Mouse (Mus musculus): ENCODE results near the gene Homer2. TPM values are rescaled to one million over a fixed set of nuclear protein-coding genes. Genes with fewer than 3 reads are reported as not detected.

Homer2 gene
- polyA plus RNA-seq, 1 experiment from 2014 or later: 46.9 TPM

GRCm38 (mm10) chr7:81725986-81726727 lies 18.8 kb upstream of the Homer2 start:
- no peaks in the 10 kb centered on the region for H3K27me3 ChIP-seq (replicated peaks)
- H3K36me3 ChIP-seq: no peaks in the 10 kb centered on the region
- no peak overlapping the region for H3K9ac ChIP-seq
- H3K4me1 ChIP-seq (replicated peaks): 0 out of 2 replicates have a peak, but pooled peaks cover 4% of the 10 kb centered on the region
- 51% methylated on average over 18 of the region's 18 CpGs for WGBS
- H3K4me3 ChIP-seq (replicated peaks): no peak overlapping the region
- H3K27ac ChIP-seq: no peak overlapping the region
- H3K9me3 ChIP-seq: no peaks in the 10 kb centered on the region
- ATAC-seq: no peak
- 0 out of 2 replicates have a peak overlapping the region, but pooled peaks have one; percentile 3 for H3K4me2 ChIP-seq (replicated peaks)

- ATAC-seq: no peak
- no peak overlapping the region for H3K9ac ChIP-seq
Measured at GRCm38 (mm10) chr7:81723851-81724250, 16.5 kb upstream of the Homer2 start.

GRCm38 (mm10) chr7:81721271-81721670 lies 13.9 kb upstream of the Homer2 start:
- Histone ChIP-seq H3K4me1 (replicated peaks) (no peaks in the 10 kb centered on the region), H3K36me3 (no peaks in the 10 kb centered on the region), H3K27ac (no peak overlapping the region), H3K4me2 (replicated peaks) (no peak overlapping the region), H3K4me3 (replicated peaks) (no peak overlapping the region), H3K9me3 (no peaks in the 10 kb centered on the region), H3K27me3 (replicated peaks) (no peaks in the 10 kb centered on the region), H3K9ac (no peak overlapping the region)
- 72% methylated on average over 5 of the region's 5 CpGs for WGBS
- ATAC-seq: no peak

More at GRCm38 (mm10) chr7:81723851-81724250, 16.5 kb upstream of the Homer2 start:
- no peaks in the 10 kb centered on the region for H3K36me3 ChIP-seq
- 85% methylated on average over 10 of the region's 10 CpGs for WGBS
- no peak overlapping the region for H3K4me2 ChIP-seq (replicated peaks)
- no peaks in the 10 kb centered on the region for H3K9me3 ChIP-seq
- H3K27me3 ChIP-seq (replicated peaks): no peaks in the 10 kb centered on the region
- H3K4me3 ChIP-seq (replicated peaks): no peak overlapping the region
- 0 out of 2 replicates have a peak, but pooled peaks cover 4% of the 10 kb centered on the region for H3K4me1 ChIP-seq (replicated peaks)
- no peak overlapping the region for H3K27ac ChIP-seq

DNA sequence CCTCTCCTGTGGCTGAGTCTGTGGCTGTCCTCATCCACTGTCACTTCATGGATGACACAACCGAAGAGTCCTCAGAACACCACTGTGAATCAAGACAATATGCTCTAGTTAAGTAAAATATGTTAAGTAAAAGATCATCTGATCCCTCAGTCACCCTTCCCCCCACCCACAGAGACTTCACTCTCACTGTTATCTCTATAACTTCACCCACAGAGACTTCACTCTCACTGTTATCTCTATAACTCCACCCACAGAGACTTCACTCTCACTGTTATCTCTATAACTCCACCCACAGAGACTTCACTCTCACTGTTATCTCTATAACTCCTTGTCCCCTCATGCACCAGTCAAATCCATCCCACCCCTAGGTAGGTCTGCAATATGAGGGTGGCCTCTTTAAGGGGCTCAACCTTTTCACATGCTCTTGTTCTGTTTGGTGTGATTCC lies 11.9 kb upstream of the Homer2 start:
- WGBS: 89% methylated on average over 1 of the region's 1 CpGs
- Histone ChIP-seq H3K4me1 (replicated peaks) (no peaks in the 10 kb centered on the region), H3K4me2 (replicated peaks) (no peak overlapping the region), H3K9ac (no peak overlapping the region), H3K4me3 (replicated peaks) (no peak overlapping the region), H3K9me3 (no peaks in the 10 kb centered on the region), H3K27me3 (replicated peaks) (no peaks in the 10 kb centered on the region), H3K27ac (no peak overlapping the region), H3K36me3 (no peaks in the 10 kb centered on the region)
- no peak for ATAC-seq

- Histone ChIP-seq H3K36me3 (no peaks in the 10 kb centered on the region), H3K9ac (no peak overlapping the region), H3K9me3 (no peaks in the 10 kb centered on the region), H3K27ac (no peak overlapping the region), H3K4me1 (replicated peaks) (no peaks in the 10 kb centered on the region), H3K4me3 (replicated peaks) (no peak overlapping the region), H3K4me2 (replicated peaks) (no peak overlapping the region), H3K27me3 (replicated peaks) (no peaks in the 10 kb centered on the region)
- 80% methylated on average over 1 of the region's 1 CpGs for WGBS
- ATAC-seq: no peak
Measured at GRCm38 (mm10) chr7:81718657-81719056, 11.3 kb upstream of the Homer2 start.

GRCm38 (mm10) chr7:81710166-81710565 lies 2.8 kb upstream of the Homer2 start:
- H3K9ac ChIP-seq: no peak overlapping the region
- peaks cover 13% of the 10 kb centered on the region for H3K27me3 ChIP-seq (replicated peaks)
- ATAC-seq: no peak
- H3K36me3 ChIP-seq: no peaks in the 10 kb centered on the region
- WGBS: 78% methylated on average over 4 of the region's 4 CpGs
- no peak overlapping the region for H3K4me2 ChIP-seq (replicated peaks)
- H3K4me3 ChIP-seq (replicated peaks): no peak overlapping the region
- H3K27ac ChIP-seq: no peak overlapping the region
- H3K4me1 ChIP-seq (replicated peaks): peaks cover 8% of the 10 kb centered on the region
- no peaks in the 10 kb centered on the region for H3K9me3 ChIP-seq

DNA sequence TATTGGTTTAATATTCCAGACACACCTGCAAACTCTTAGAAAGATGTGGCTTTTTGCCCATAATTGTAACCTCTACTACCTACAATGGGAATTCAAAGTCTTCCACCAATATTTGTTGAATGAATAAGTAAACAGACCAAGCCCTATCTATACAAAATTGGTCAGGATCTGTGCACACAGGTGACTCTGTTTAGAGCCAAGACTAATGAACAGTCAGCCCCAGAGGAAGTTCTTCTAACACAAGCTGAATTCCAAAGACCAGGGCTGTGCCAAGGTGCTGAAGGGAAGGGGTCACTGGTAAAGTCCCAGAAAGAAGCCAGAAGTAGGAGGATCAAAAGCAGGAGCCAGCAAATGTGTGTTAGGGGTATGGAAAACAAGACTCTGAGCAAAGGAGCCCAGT lies 838 bp upstream of the Homer2 start:
- H3K9ac ChIP-seq: no peak overlapping the region
- no peaks in the 10 kb centered on the region for H3K36me3 ChIP-seq
- ATAC-seq: no peak
- no peak overlapping the region for H3K27ac ChIP-seq
- H3K4me1 ChIP-seq (replicated peaks): peaks cover 8% of the 10 kb centered on the region
- H3K9me3 ChIP-seq: no peaks in the 10 kb centered on the region
- H3K4me3 ChIP-seq (replicated peaks): no peak overlapping the region
- H3K4me2 ChIP-seq (replicated peaks): no peak overlapping the region
- H3K27me3 ChIP-seq (replicated peaks): peaks cover 16% of the 10 kb centered on the region

GRCm38 (mm10) chr7:81706416-81707391 lies 623 bp downstream of the Homer2 start:
- Histone ChIP-seq H3K4me2 (replicated peaks) (peak overlapping the region; percentile 94), H3K4me1 (replicated peaks) (peaks cover 8% of the 10 kb centered on the region), H3K36me3 (no peaks in the 10 kb centered on the region), H3K27ac (peak overlapping the region; percentile 68), H3K4me3 (replicated peaks) (peak overlapping the region; percentile 73), H3K9me3 (no peaks in the 10 kb centered on the region), H3K9ac (peak overlapping the region; percentile 72), H3K27me3 (replicated peaks) (peaks cover 16% of the 10 kb centered on the region)
- 1% methylated on average over 109 of the region's 114 CpGs for WGBS
- ATAC-seq: peak; percentile 81

DNA sequence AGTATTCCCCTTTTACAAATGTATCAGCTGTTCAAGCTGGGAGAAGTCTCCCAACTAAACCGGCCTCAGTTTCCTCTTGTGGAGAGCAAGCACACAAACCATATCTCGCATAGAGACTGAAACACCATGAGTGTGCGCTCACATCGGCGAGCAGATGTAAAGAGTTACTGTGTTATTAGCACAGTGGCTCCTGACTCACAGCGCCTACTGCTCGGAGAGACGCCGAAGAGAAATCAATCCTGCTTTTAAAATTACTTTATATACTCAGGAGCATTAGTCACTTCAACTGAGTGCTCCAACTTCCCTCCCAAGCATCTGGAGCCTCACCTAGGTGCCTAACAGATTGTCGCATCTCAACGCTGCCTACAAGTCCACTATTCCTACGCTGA lies 1.3 kb downstream of the Homer2 start:
- 29% methylated on average over 12 of the region's 12 CpGs for WGBS
- Histone ChIP-seq H3K9ac (peak overlapping the region; percentile 72), H3K9me3 (no peaks in the 10 kb centered on the region), H3K4me3 (replicated peaks) (peak overlapping the region; percentile 73), H3K27ac (peak overlapping the region; percentile 68), H3K4me2 (replicated peaks) (peak overlapping the region; percentile 94), H3K4me1 (replicated peaks) (peaks cover 8% of the 10 kb centered on the region), H3K36me3 (no peaks in the 10 kb centered on the region), H3K27me3 (replicated peaks) (peaks cover 16% of the 10 kb centered on the region)
- ATAC-seq: peak; percentile 52

DNA sequence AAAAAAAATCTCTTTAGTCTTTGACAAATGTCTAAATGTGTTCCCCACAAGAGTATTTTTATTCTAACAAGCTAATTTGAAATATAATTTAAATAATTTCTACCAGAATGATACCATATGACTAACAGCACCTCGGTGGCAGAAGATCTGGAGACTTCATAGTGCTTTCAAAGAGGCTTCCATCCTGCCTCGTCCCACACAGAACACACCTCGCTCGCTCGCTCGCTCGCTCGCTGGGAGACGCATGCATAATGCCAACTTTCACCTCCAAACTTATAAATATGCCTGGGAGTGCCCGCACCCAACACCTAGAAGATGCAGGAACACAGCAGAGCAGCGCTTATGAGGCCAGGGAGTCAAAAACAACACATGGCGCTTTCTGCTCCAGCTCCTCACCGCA lies 9.0 kb downstream of the Homer2 start:
- H3K4me2 ChIP-seq (replicated peaks): no peak overlapping the region
- H3K36me3 ChIP-seq: no peaks in the 10 kb centered on the region
- H3K27ac ChIP-seq: no peak overlapping the region
- no peak overlapping the region for H3K4me3 ChIP-seq (replicated peaks)
- no peak for ATAC-seq
- WGBS: 87% methylated on average over 13 of the region's 13 CpGs
- no peak overlapping the region for H3K9ac ChIP-seq
- no peaks in the 10 kb centered on the region for H3K4me1 ChIP-seq (replicated peaks)
- H3K27me3 ChIP-seq (replicated peaks): 0 out of 2 replicates have a peak, but pooled peaks cover under 1% of the 10 kb centered on the region
- H3K9me3 ChIP-seq: no peaks in the 10 kb centered on the region

GRCm38 (mm10) chr7:81697954-81698353 lies 9.4 kb downstream of the Homer2 start:
- WGBS: 79% methylated on average over 4 of the region's 4 CpGs
- ATAC-seq: no peak
- no peak overlapping the region for H3K27ac ChIP-seq
- H3K27me3 ChIP-seq (replicated peaks): no peaks in the 10 kb centered on the region
- H3K4me2 ChIP-seq (replicated peaks): no peak overlapping the region
- H3K9me3 ChIP-seq: no peaks in the 10 kb centered on the region
- no peaks in the 10 kb centered on the region for H3K36me3 ChIP-seq
- H3K9ac ChIP-seq: no peak overlapping the region
- H3K4me1 ChIP-seq (replicated peaks): no peaks in the 10 kb centered on the region
- H3K4me3 ChIP-seq (replicated peaks): no peak overlapping the region

- Histone ChIP-seq H3K36me3 (no peaks in the 10 kb centered on the region), H3K4me1 (replicated peaks) (0 out of 2 replicates have a peak, but pooled peaks cover 3% of the 10 kb centered on the region)
- no peak for ATAC-seq
Measured at GRCm38 (mm10) chr7:81695763-81696533, 11.4 kb downstream of the Homer2 start.

More at GRCm38 (mm10) chr7:81695763-81696533, 11.4 kb downstream of the Homer2 start:
- Histone ChIP-seq H3K9ac (no peak overlapping the region), H3K9me3 (no peaks in the 10 kb centered on the region), H3K4me2 (replicated peaks) (no peak overlapping the region), H3K27me3 (replicated peaks) (no peaks in the 10 kb centered on the region), H3K27ac (no peak overlapping the region), H3K4me3 (replicated peaks) (no peak overlapping the region)
- WGBS: 79% methylated on average over 16 of the region's 16 CpGs

Data from intestine, embryonic 15.5 days (tissue).